Mouse (Mus musculus) MN1 (cell line): ENCODE results near the gene Syt9.
"Not testable (repeated sequence)": the region's sequence is repeated elsewhere in the genome, so short reads cannot be mapped to it uniquely, and the experiment has no call there.

Experiments
- DNase-seq: peaks from one replicate; pipeline ENCODE4 v3.0.0-alpha.2; 2016; ENCODE audit warnings: low spot score

The Syt9 gene

DNA sequence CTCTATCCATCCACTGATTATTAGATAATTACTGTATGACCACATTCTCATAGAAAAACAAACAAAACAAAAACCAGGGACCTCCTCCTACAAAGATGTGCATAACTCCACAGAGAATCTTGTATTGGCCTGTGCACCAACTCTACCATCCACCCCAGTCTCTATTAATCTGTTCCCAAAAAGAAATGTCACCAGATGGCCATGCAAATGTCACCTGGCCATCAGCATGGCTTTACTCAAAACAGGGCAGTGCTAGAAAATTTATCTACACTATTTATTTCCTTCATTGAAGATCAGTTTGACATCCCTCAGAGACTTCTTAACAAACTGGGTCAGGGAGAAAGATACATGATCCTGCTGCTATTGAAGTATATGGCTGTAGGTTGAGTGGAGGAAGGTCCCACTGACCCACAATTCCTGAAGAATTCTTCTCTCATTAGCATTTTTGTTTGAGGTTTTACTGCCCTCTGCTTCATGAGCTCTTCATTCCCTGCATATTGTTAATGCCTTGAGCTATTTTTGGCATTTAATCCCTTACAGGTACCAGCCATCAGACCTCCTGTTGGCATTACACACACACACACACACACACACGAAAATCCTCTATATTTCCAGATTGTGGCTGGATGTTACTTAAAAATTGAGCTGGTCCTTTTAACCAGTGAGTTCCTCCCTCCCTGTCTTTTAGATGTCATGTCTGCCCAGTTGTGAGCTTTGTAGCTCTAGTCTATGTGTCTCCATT lies 91.3 kb downstream of the Syt9 start:
- DNase-seq: no peak

DNA sequence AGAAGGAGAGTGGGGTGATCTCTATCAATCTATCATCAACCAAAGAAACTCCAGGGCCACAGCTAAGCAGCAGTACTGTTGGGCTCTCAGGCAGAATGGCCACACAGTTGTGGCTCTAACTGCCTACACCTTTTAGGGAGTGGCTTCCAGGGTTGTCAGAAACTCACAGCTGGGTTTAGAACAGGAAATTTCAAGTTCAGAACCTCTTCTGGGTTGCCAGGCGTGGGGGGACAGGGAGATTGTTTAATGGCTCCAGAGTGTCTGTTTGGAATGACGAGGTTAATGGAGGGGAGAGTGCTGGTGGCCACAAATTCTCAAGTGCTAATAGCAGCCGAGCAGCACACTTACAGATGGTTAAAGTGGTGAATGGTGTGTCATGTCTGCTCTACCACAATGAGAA lies 92.4 kb downstream of the Syt9 start:
- no peak for DNase-seq

DNA sequence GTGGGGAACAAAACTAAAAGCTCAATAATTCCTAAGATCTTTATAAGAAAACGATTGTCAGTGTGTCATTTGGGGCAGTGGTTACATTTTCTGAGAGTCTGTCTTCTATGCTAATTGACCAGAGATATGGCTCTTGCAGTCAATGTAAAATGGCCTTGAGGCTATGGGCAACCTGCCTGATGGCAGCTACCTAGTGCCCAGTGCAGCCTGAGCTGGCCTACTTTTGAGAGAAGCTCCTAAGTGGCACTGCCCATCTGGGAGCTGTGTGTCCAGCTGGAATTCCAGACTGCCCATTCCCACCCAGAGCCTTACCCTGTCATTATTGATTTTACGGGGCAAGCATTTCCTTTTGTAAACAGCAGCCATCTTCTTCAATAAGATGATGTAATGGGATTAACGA lies 94.6 kb downstream of the Syt9 start:
- no peak for DNase-seq

DNA sequence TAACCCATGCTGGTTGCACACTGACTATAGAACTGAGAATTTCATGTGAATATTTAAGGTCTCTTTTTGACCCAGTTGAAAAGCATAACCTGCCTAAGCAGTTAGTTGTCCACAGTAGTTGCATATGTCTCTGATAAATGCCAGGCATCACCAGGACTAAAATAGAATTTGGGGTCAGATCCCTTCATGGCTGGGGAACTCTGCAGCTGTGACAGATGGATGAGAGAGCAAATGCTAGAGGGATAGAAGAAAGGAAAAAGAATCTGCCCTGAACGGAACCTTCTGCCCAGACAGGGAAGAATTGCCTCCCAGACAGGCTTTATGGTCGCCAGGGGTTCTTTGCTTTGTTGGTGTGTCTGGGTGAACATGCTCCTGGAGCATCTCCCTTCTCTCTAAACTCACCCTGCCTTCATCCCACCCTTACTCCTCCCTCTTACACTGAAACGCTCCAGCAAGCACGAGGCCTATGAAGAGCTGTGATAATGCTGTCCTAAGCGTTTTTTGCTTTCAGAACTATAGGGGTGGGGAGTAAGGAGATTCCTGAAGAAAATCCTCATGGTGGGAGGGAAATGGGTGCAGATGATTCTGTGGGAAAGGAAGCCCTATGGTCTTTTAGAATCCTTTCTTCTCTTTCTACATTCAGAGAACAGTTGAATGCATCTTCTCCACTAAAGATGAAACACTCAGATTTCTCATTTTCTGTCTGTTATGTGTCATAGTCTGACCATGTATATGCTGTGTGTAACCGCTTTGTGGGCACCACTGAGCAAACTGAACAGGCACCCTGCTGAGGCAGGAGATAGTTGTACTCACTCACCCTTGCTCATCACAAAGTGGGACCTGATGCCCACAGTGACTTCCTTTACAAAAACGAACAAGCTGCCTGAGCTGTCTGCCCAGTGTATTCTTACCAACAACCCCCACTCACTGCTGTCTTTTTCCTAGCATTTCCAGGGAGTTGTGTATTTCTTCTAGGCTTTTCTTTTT lies 108.7 kb downstream of the Syt9 start:
- no peak for DNase-seq

DNA sequence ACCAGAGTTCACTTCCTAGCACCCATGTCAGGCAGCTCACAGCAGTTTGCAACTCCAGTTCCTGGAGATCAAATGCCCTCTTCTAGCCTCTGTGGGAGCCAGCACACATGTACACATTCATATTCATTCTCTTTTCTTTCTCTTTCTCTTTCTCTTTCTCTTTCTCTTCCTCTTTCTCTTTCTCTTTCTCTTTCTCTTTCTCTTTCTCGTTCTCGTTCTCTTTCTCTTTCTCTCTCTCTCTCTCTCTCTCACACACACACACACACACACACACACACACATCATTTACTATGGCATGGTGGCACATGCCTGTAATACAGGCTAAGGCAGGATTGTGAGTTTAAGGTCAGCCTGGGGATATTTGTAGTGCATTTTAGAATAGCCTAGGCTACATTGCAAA lies 115.2 kb downstream of the Syt9 start:
- DNase-seq: not testable (repeated sequence)

DNA sequence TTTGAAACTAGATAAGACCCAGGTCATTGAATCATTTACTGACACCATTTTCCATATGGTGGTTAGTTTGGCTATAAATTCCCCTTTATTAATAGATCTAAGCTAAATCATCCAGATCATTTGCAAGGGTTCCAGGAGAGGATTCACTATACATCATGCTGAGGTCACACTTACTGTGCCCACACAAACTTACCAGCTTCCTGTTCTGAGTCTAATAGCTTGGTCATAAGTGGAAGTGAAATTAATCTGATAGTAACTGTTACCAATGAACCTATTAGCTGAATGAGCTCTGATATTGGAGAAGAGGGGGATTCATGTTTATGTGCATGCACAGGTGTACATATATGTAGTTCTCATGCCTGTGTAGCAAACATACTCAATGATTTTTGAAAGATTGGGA lies 124.9 kb downstream of the Syt9 start:
- DNase-seq: no peak

DNA sequence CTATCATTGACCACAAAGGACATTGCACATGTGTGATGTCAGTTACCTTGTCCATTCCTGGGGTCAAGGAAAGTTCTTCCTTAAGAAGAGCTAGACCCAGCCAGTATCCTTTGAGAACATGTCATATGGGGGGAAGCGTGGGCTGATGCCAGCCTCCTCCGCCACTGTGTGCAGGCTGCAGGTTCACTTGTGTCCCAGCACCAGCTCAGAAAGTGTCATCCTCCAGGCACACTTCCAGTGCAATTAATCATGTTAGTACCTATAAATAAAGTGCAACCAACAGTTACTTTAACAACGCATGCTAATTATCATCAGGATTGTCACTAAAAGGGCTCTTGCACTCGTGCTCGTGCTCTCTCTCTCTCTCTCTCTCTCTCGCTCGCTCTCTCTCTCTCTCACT lies 126.4 kb downstream of the Syt9 start:
- no peak for DNase-seq

DNA sequence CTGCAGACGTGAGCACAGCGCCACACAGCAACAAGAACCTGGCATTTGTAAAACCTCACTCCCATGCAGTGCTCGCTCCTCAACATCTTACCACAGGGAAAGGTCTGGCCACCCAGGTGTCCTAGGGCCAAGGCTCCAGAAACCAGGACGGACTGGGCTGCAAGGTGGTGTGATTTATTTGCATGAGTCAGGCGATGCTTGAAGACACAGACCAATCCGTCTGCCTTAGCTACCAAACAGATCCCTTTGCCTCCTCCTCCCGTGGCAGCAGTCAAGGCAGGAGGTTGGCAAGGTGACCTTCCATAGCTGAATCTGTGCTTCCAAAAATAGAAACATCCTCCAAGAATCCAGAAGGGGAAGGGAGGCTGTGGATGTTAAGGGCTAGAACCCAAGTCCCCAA lies 130.1 kb downstream of the Syt9 start:
- DNase-seq: no peak

DNA sequence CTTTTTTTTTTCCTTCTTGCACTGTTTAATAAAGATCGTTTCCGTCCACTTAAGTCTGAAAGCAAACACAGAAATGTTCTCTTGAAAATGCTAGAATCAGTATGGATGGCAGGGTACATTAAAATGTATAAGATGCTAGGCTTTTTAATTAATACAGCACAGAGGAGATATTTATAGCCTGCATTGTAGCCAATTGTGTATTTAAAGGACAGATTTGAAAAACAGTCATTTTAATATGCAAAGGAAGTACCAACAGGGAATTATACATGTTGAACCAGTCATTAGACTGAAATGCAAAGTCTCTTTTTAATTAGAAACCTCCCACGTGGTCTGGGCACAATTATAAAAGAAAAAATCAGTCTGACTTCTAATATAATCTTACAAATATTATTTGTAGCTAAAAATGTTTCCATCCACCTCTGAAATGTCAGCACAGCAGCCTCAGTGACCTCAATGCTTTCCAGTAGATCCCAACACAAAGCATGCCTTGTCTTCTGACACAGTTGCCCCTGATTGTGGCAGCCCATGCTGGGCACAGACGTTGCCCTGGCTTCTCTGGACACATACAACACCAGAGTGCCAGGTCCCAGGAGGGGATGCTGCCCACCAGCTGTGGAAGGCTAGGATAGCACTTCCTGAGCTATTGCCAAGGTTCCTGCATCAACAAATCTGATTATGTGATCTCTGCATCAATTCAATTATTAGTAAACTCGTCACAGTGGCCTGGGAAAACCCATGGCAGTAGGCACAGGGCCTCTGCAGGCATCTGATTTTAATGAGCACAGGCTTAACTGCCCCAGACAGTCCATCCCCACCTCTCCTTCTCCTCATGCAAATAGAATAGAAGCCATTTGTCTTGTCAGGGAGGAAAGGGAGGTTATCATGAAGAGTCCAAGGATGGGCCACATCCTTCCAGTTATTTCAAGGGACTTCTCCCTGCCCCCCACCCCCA lies 134.5 kb downstream of the Syt9 start:
- DNase-seq: peak; percentile 85

DNA sequence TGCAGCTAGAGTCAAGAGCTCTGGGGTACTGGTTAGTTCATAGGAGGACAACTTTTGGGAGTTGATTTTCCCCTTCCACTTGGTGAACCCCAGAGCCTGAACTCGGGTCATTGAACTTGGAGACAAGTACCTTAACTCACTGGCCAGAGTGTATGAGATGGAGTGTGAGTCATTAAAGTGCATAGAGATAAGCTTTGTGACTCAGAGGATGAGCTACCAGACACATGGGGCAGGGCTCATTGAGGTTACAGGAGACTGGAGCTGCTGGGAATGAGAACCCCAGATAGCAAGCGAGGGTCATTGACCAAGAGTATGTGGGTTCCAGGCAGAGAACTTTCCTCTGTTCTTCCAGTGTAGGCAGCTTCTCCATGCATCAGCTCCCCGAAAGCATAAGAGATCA lies 137.4 kb downstream of the Syt9 start:
- no peak for DNase-seq

DNA sequence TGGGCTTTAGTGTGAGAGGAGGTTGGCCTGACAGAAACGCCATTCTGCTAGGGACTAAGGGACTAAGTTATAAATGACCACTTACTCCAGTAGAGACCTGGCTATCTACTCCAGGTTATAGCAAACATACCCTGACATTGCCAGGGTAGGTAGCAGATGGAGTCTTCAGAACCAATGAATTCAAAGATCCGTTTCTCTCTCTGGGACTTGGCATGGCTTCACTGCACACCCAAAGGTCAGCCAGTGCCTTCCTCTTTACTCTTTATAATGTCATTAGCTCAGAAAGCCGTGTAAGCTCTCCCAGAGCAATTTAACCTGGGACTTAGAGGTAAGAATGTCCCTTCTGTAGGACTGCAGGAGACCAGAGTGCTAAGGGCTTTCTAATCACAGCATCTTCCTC lies 139.2 kb downstream of the Syt9 start:
- DNase-seq: no peak

DNA sequence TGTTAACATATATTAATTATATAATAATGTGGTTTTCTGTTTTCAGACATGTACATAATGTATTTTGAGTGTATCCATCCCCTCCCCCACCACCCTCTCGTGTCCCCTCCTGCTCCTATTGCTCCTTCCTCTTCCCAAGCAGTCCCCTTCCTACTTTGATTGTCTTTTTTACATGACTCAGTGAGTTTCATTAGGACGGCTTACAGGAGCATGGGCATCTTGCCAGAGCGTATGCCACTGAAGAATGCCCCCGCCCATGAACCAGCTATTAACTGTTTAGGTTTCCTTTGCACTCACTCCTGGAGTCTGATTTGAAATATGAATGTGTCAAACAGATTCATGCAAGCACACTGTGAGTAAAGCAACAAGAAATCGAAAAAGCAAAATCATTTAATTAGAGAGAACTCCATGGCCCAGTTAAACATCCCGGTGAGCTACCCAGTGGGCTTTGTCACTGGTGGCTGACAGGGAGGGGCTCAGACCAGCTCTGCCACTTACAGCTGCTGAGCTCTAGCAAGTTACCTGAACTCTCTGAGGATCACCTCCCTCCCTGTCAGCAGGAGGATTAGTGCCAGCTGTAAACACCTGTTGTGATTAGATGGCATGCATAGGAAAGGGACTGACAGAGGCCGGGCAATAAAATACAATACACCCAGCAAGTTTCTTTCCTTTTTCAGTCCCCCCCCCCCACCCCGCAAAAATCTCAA lies 146.3 kb downstream of the Syt9 start:
- peak; percentile 76 for DNase-seq

DNA sequence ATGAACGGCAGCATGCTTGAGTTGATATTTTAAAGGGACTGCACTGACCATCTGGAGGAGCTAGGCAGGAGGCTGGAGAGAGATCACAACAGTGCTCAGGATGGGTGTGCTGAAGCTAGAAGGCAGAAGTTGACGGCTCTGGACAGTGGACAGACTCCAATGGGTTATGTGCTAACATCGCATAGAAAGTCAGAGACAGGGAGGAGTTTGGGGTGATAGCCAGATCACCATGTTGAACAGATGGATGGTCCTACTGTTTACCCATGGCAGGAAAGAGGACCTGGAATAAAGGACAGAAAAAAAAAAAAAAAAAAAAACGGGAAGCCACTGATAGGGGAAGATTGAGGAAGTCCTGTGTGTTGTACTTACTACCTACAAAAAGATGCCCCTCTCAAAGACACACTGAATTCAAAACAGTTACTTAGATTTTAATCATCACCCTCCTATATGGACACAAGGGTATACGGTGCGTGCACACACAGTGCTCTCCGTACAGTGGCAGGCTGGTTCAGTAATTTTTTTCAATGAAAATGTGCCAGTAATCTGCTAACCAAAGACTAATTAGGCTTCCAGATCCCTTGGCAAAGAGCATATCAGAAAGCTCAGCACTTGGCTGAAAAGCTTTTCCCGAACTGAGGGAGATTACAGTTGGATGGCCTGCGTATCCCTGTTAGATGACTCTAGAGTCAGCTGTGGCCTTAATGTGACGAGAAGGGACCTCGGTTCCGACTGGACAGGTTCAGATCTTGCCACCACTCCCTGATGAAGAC lies 148.9 kb downstream of the Syt9 start:
- DNase-seq: no peak

DNA sequence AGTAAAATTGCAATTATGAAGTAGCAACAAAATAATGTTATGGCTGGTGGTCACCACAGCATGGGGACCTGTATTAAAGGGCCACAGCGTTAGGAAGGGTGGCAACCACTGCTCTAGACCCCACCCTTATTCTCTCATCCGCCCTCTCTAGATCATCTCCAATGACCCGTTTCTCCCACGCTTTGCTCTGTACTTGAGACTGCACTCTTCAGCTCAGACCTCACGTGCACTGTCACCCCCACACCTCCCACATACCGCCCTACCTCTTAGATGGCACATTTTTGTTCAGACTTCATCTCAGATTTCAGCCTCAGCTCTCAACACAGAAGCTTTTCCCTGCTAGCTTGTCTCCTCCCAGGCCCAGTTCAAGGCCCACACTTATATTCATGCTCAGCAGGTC lies 150.9 kb downstream of the Syt9 start:
- no peak for DNase-seq

DNA sequence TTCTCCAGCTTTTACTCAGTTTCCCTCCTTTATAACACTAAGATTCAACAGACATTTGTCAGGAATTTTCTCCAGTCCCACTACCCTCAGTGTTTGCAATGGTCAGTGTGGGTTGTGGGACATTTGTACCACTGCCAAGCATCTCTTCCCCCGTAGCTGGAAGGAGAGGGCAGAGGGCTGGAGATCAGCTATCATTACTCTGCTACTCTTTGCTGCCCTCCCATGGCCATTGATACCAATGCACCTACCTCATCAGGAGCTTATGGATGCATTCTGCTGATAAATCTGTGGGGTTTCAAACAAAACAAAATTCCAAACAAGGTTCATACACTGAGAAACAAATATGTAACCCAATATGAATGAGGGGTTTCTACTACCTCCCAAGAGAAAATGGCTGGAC lies 155.8 kb downstream of the Syt9 start:
- peak; percentile 68 for DNase-seq

DNA sequence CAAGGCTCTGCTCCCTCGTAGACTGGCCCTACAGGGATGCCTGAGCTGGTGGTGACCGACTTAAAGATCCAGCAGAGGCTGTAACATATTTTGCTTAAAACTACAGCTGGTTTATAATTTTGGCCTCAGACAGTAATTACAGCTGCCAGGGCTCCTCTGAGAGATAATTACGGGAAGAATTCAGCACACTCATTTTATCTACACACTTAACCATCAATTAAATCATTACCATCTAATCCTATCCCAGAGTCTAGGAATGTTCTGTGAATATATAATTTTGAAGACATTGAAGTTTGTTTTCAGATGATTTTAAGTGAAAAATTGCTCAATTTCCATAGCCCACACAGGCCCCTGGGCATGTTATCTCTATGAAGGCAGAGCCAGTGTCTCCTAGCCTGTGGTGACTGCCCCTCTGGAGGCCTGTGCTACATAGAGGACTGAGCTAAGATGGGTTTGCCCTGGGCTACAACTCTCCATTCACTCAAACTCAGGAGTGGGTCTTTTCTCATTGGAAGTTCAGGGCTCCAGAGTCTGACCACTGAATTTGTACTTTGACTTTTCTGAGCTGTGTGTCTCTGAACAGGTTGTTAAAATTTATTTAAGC lies 157.7 kb downstream of the Syt9 start:
- DNase-seq: no peak

DNA sequence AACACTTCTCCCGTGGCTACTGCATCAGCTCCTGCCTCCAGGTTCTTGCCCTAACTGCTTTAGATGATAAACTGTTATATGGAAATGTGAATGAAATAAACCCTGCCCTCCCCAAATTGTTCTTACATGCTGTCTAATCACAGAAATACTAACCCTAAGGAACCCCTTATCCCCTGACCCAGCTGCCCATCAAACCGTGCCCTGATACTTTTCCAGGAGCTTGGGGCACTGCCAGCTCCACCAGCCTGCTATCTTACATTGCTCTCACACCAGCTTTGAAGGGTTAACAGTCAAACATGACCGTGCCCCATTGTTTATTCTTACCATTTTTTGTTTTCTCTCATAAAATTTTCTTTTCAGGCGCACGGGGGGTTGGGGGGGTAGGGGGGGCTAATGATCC lies 158.8 kb downstream of the Syt9 start:
- no peak for DNase-seq

DNA sequence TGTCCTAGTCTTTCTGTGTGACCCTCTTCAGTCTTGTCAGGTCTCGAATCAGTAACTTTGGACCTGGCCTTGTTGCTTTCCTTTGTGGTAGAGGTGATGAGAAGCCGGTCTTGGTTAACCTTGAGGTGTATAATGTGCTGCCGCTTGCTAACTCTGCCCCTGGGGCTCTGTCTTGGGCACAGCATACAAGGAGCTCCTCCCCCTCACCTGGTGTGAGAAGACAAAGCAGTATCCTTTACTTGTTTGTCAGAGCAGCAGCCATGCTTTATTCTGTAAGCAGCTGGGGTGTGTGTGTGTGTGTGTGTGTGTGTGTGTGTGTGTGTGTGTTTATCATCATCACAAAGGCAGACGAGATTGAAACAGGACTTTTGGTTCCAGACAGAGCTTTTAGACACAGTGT lies 164.8 kb downstream of the Syt9 start:
- no peak for DNase-seq

DNA sequence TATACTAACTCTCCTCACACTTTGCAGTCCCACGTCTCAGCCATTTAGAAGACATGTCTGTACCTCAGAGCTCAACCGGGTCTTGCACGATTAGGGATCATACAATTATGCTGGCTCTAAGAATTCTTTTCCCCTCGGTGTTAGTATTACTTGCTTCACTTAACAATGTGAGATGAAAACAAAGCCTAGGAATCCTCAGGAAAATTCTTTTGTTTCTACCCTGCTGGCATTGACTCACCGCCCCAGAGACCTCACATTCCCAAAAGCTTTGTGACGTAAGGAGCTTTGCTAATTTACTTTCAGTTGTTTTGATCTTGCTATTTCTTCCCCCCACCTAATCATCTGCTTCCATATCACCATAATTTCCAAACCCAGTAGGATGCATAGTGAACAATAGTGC lies 166.0 kb downstream of the Syt9 start:
- no peak for DNase-seq

DNA sequence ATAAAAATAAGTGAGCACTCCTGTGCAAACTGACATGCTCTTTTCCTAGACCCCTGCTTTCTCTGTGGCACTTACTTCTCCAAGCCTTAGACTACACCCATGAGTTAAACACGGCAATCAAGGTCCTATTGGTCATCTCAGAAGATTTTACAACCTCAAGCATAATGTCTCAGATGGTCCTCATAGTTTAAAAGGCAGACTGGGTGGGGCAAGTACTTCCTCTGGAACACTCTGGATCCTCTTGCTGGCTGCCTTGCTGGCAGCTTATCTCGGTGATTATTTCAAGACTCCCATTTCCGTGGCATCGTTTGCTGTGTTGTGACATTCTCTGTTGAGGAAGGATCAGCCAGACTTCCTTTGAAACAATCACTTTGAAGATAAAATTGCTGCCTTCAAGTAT lies 169.5 kb downstream of the Syt9 start:
- no peak for DNase-seq
